8 mouse cellular contexts compared by ENCODE assay signal in genomic region chr13:15462830-15463491, GRCm38 (mm10). TPM values are rescaled to one million over a fixed set of nuclear protein-coding genes. Genes with fewer than 3 reads are reported as not detected.
DNase-seq lines count a peak whose midpoint lies in the region; ATAC-seq lines count a peak whose summit lies in the region.

Gene Gli3 (plus strand): TSS chr13:15463235.

- 0% methylated on average over 59 of the region's 76 CpGs for WGBS in hindbrain, embryonic 12.5 days

- ATAC-seq in hindbrain, embryonic 12.5 days (ENCODE audit: low FRiP score): peak; percentile 95
- no peak for ATAC-seq in inflammation-experienced regulatory T-cells, adult 6 months

- peaks cover 15% of the 10 kb centered on the region for H3K27me3 ChIP-seq in hindbrain, embryonic 12.5 days

- H3K36me3 ChIP-seq in hindbrain, embryonic 12.5 days: no peaks in the 10 kb centered on the region

- peak within 1 kb of the TSS; percentile 75 for H3K9ac ChIP-seq in hindbrain, embryonic 12.5 days

- peak within 1 kb of the TSS; percentile 96 for H3K27ac ChIP-seq in hindbrain, embryonic 12.5 days

- peaks cover 32% of the 10 kb centered on the region for H3K4me1 ChIP-seq in hindbrain, embryonic 12.5 days

- intact Hi-C loops in left cerebral cortex, postnatal 14 days (cut with DNase I): loop anchor here (5.0 kb wide), 1 partner anchor 79 kb away; no protein-coding TSS in a partner anchor

- peak; percentile 72 to 90 for DNase-seq in adrenal gland, adult (ENCODE audit: inconsistent age in 2 of 2, low spot score in 1 of 2)
- DNase-seq in cerebellum, postnatal 14 days: peak; percentile 38 to 42
- peak; percentile 54 for DNase-seq in gastrocnemius, adult 18-20 months (ENCODE audit: low spot score)
- peak in 1 of 2 experiments; percentile 16 for DNase-seq in left cerebral cortex, postnatal 14 days (ENCODE audit: low spot score in 2 of 2)
- peak; percentile 84 to 93 for DNase-seq in lung, postnatal 4 days
- peak; percentile 51 for DNase-seq in right cerebral cortex, postnatal 4 days

- H3K4me3 ChIP-seq in hindbrain, embryonic 12.5 days: peak within 1 kb of the TSS; percentile 58

- H3K9me3 ChIP-seq in hindbrain, embryonic 12.5 days (replicated peaks): no peaks in the 10 kb centered on the region

- H3K4me2 ChIP-seq in hindbrain, embryonic 12.5 days (replicated peaks): peak within 1 kb of the TSS; percentile 90

RNA-seq across cellular contexts. Expression of gene Gli3, which starts in this region (rescaled TPM):
- total RNA-seq in gastrocnemius, adult 18-20 months (2021): 1 to 10 TPM; 1.1 to 1.5 TPM
- polyA plus RNA-seq in hindbrain, embryonic 12.5 days (2016; fragmentation: Nextera tagmentation; extraction: Ambion mirVana): 25.8 and 26.9 TPM in 2 replicates
- total RNA-seq in left cerebral cortex, postnatal 14 days (2021): 10 to 100 TPM; 10.4 to 11.1 TPM
- polyA plus RNA-seq in inflammation-experienced regulatory T-cells, adult 6 months (2017; shearing (Covaris generic)): under 1 TPM in 1 of 3 experiments, not detected in 2; 0.06 TPM

Comparison
In these comparisons a context has a peak if more than half of its experiments do, and no peak if none do; other contexts are left out.
1. RNA of gene Gli3 (total RNA-seq): 10.4 to 11.1 TPM in left cerebral cortex, postnatal 14 days; 1.1 to 1.5 TPM in gastrocnemius, adult 18-20 months; every median in the first group is over 4 times any median in the second.
2. RNA of gene Gli3 (polyA plus RNA-seq): 25.8 to 26.9 TPM in hindbrain, embryonic 12.5 days; 0.06 TPM in inflammation-experienced regulatory T-cells, adult 6 months; every median in the first group is over 10 times any median in the second.